Mouse (Mus musculus) left cerebral cortex, postnatal 14 days (tissue): ENCODE data around the gene Pgm2. TPM values are rescaled to one million over a fixed set of nuclear protein-coding genes. Genes with fewer than 3 reads are reported as not detected.

ENCODE experiments used
- DNase-seq, 2 experiments: peaks; one replicate each; pipeline ENCODE4 v3.0.0; 2021 to 2022; ENCODE audit warnings: low spot score in 2 of 2, mixed read lengths in 1 of 2
- intact Hi-C: fragments of 180-260 bp; cut with DNase I; formaldehyde crosslinking; loops from one replicate; pipeline ENCODE4 v1.15.1; 2025
- long read RNA-seq, 2 experiments: library from polyadenylated mRNA; stranded (forward); transcript quantifications; one replicate each; pipeline ENCODE4 v2.0.0; 2021
- total RNA-seq, 2 experiments: library from RNA; stranded (reverse); gene quantifications; 2 replicates each; pipeline ENCODE4 v1.2.3; 2021

Gene Pgm2
- 10 to 100 TPM; 10.9 to 11.3 TPM for total RNA-seq
- long read RNA-seq, experiment 1, transcript Pgm2-201 (14 exons, 2,369 nt), result major isoform, 15 of 25 reads
- long read RNA-seq, experiment 1, partial matches to known transcripts, result 2 of 25 reads
- long read RNA-seq, experiment 1, other reads (novel, unspliced or antisense), result 8 of 25 reads
- long read RNA-seq, experiment 2, transcript Pgm2-201 (14 exons, 2,369 nt), result major isoform, 19 of 22 reads
- long read RNA-seq, experiment 2, partial matches to known transcripts, result 0 of 22 reads
- long read RNA-seq, experiment 2, other reads (novel, unspliced or antisense), result 3 of 22 reads

DNA sequence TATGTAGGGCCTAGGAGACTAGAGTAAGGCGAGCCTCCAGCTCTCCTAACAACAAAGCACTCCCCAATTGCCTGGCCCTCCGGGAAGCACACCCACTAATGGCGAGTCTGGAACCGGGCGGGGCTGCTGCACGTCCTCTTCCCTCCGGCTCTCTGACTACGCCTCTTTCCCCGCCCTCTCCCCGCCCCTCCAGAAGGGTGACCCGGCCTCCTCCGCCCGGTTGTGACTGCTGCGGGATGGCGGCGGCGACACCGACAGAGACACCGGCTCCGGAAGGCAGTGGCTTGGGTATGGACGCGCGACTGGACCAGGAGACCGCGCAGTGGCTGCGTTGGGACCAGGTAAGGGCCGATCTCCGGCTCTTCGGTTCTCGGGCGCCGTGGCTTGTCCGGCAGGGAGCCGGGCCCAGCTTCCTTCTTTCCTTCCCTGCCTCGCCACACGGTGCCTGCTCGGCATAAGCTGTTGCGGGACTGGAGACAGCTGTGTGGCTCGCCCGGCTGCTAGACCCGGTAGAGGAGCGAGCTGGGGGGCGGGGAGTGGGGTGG, at the start of gene Pgm2:
TSS of gene Pgm2 (plus strand) at position 203 of the 545 bp plus-strand sequence.
- peak; percentile 52 to 78 for DNase-seq
- intact Hi-C loops, result no loop called here

GRCm38 (mm10) chr5:64043694-64044453, 48.9 kb upstream of the Pgm2 start:
- no peak for DNase-seq
- intact Hi-C loops, result no loop called here

DNA sequence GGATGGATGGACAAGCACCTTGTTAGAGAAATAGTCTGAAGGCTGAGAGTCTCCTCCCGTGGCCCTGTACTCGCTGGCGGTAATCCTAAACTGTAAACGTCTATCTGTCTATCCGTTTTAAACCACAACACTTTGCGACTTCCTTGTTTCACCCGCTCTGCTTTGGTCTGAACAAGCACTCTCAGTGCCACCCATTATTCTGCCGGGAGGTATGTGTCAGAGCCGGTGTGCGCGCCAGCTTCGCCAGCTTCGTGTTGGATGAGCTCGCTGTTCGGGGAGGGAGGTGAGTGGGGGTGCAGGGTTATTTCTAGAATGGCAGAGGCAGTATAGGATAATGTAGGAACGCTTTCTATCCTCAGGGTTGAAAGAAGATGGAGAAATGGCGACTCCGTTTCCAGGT, 48.0 kb upstream of the Pgm2 start:
- intact Hi-C loops, result no loop called here
- peak; percentile 41 to 42 for DNase-seq

- DNase-seq, result peak in 1 of 2 experiments; percentile 36
- intact Hi-C loops, result no loop called here
Observed at GRCm38 (mm10) chr5:64045502-64045901, 47.2 kb upstream of the Pgm2 start.

- DNase-seq, result no peak
- intact Hi-C loops, result no loop called here
Observed at GRCm38 (mm10) chr5:64046995-64047394, 45.8 kb upstream of the Pgm2 start.

GRCm38 (mm10) chr5:64047921-64048320, 44.8 kb upstream of the Pgm2 start:
- DNase-seq, result no peak
- intact Hi-C loops, result no loop called here

- intact Hi-C loops, result no loop called here
- no peak for DNase-seq
Observed at GRCm38 (mm10) chr5:64048605-64049004, 44.1 kb upstream of the Pgm2 start.

GRCm38 (mm10) chr5:64049256-64049655, 43.5 kb upstream of the Pgm2 start:
- intact Hi-C loops, result no loop called here
- no peak for DNase-seq

DNA sequence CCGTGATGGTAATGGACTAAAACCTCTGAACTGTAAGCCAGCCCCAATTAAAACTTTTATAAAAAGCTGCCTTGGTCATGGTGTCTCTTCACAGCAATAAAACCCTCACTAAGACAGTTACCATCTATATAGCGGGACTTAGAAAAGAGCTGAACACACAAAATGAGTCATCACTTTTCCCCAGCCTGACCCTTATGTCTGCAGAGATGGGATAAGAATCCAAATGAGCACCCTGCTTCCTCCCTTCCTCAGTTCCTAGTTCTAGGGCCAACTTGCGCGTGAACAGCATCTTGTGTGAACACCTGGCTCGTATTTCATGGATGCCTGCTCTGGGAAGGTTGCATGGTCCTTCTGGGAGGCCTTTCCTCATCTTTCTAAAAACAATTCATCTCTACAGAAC, 39.7 kb upstream of the Pgm2 start:
- intact Hi-C loops, result no loop called here

GRCm38 (mm10) chr5:64056210-64056609, 36.5 kb upstream of the Pgm2 start:
- no peak for DNase-seq
- intact Hi-C loops, result no loop called here

More for the DNA sequence above, 39.7 kb upstream of the Pgm2 start:
- no peak for DNase-seq

- no peak for DNase-seq
- intact Hi-C loops, result no loop called here
Observed at GRCm38 (mm10) chr5:64060881-64061280, 31.9 kb upstream of the Pgm2 start.

DNA sequence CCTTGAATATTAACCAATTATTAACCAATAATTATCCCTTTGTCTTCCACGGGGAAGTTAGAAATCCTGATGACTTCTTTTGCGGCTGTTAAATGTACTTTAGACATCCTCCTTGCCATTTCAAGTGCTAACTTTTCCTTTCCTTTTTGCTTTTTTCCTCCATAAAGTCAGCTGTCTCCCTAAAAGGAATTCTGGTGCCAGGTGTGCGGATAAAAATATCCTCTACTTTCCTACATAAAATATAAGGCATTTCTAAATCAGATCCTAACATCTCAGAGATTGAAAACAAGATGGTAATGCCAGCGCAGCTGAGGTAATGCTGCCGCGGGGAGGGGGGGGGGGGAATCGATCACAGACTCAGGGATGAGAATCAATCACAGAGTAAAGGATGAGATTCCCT, 31.1 kb upstream of the Pgm2 start:
- DNase-seq, result peak in 1 of 2 experiments; percentile 50
- intact Hi-C loops, result no loop called here

GRCm38 (mm10) chr5:64062882-64063621, 29.7 kb upstream of the Pgm2 start:
- DNase-seq, result no peak
- intact Hi-C loops, result no loop called here

GRCm38 (mm10) chr5:64063622-64064355, 29.0 kb upstream of the Pgm2 start:
- peak; percentile 21 to 78 for DNase-seq
- intact Hi-C loops, result no loop called here

DNA sequence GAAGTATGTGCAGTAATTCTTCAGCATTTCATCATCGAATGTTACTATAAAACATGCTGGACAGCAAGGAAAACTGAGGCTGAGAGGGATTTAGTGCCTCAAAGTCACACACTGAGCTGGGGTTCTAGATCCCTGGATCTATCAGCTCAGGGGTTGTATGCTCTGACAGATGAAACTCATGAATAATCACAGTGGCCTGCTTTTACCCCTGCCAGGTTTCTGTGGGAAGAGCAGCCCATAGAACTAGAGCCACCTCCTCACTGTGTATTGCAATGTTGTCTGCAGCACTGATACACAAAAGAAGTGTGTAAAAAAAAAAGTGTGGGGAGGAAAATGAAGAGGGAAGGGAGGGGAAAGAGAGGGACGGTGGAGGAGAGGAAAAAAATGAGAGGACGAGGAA, 28.3 kb upstream of the Pgm2 start:
- no peak for DNase-seq
- intact Hi-C loops, result no loop called here

DNA sequence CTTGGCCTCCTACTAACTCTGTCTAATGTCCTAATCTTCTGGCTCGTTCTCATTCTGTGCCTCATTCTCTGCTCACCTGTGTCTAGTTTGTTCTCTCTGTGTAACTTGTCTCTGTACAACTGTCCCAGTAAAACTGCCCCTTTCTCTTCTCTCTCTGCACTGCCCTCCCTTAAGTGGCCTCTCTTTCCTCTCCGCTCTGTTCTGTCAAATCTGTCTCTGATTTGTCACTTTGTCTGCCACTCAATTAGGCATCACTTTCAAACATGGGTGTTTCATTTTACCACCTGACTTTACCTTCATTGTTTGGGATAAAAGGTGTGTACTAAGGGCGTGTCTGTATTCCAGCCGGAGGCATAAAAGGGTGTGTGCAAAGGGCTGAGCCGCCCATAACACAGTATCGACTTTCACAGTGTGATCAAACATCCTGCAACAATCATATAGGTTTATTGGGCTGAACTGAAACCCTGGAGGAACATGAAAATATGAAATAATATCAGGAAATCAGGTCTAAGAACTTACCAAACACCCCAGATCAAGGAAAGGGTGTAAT, 27.2 kb upstream of the Pgm2 start:
- DNase-seq, result no peak
- intact Hi-C loops, result no loop called here

DNA sequence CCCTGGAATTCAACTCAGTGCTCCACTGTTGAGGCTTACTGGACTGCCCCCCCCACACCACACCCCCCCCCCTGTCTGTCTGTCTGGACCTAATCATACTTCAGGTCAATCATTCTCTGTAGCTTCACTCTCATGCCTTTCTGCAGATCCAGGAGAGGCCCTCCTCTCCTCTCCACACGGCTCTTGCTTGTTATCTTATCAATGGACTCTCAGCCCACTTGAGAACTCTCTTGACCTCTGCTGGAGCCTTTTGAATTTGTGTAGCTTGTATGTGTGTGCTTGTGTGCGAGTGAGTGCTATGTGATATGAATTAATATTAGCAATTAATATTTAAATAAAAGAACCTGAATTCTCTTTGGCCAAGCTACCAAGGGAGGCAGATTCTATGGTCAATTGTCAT, 26.6 kb upstream of the Pgm2 start:
- intact Hi-C loops, result no loop called here
- no peak for DNase-seq

- intact Hi-C loops, result no loop called here
- DNase-seq, result no peak
Observed at GRCm38 (mm10) chr5:64067576-64067975, 25.2 kb upstream of the Pgm2 start.

DNA sequence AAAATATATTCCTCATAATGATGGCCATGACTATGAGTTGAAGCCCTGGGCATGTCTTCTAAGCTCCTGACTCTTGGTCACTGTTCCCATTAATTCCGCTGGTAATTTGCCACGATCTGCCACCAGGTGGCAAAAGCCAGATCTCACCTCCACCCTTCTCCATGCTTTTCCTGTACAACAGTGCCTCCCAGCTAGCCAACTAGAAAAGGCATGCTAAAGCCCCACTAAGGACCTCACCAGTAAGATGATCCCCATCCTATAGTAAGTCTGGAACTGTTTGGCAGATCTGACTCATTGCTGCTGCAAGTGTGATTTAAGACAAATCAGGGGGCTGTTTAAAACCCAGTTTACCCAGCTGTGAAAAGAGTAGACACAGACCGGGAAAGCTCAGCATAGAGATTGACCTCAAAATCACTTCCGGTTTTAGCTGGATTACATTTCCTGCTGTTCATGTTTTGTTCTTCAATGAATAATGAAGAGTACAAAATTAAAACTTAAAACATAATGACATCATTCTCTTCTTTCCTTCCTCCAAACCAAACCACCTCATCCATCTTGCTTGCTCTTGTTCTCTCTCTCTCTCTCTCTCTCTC, 22.6 kb upstream of the Pgm2 start:
- intact Hi-C loops, result loop anchor here (1.0 kb wide), 1 partner anchor 164 kb away; no protein-coding TSS in a partner anchor
- peak; percentile 48 to 50 for DNase-seq
